Mouse (Mus musculus) liver, embryonic 15.5 days (tissue): ENCODE data around the gene Fam24a. TPM values are rescaled to one million over a fixed set of nuclear protein-coding genes. Genes with fewer than 3 reads are reported as not detected.

Source experiments
- ATAC-seq: fragments of 200-750 bp; cut with Nextera tagmentation; 2 replicates; pipeline ENCODE4 v1.8.0; 2017; ENCODE audit warnings: moderate number of reproducible peaks, mild to moderate bottlenecking, moderate library complexity; ENCODE audit not compliant: insufficient read depth
- H3K27ac ChIP-seq: fragments of 300-500 bp; sonication (generic); replicated peaks from 2 replicates; pipeline ENCODE4 v1.5.1; 2015; ENCODE audit warnings: mild to moderate bottlenecking, inconsistent platforms
- H3K27me3 ChIP-seq: fragments of 300-500 bp; sonication (generic); 2 replicates; pipeline ENCODE4 v1.6.1; 2015; ENCODE audit warnings: mild to moderate bottlenecking, inconsistent platforms
- H3K36me3 ChIP-seq: fragments of 300-500 bp; sonication (generic); replicated peaks from 2 replicates; pipeline ENCODE4 v1.6.1; 2015; ENCODE audit warnings: moderate library complexity, mild to moderate bottlenecking, inconsistent platforms
- H3K4me1 ChIP-seq: fragments of 300-500 bp; sonication (generic); replicated peaks from 2 replicates; pipeline ENCODE4 v1.6.1; 2015; ENCODE audit warnings: inconsistent platforms
- H3K4me2 ChIP-seq: fragments of 300-500 bp; sonication (generic); 2 replicates; pipeline ENCODE4 v1.6.1; 2015; ENCODE audit warnings: moderate library complexity, mild to moderate bottlenecking, inconsistent platforms
- H3K4me3 ChIP-seq: fragments of 300-500 bp; sonication (generic); replicated peaks from 2 replicates; pipeline ENCODE4 v1.5.1; 2015; ENCODE audit warnings: mild to moderate bottlenecking, inconsistent platforms
- H3K9ac ChIP-seq: fragments of 300-500 bp; sonication (generic); 2 replicates; pipeline ENCODE4 v1.6.1; 2015; ENCODE audit warnings: moderate library complexity, mild to moderate bottlenecking, inconsistent platforms
- H3K9me3 ChIP-seq: fragments of 300-500 bp; sonication (generic); replicated peaks from 2 replicates; pipeline ENCODE4 v1.6.1; 2016; ENCODE audit warnings: inconsistent platforms
- WGBS: fragments of 180-500 bp; shearing (Covaris S2); methylation state at CpG from one replicate; pipeline ENCODE4 v1.1.7; 2015; ENCODE audit warnings: mixed read lengths; ENCODE audit not compliant: insufficient replicate concordance; 5-methylcytosine and 5-hydroxymethylcytosine counted together
- polyA plus RNA-seq: library from polyadenylated mRNA; unstranded; fragments of >200 nt; fragmentation: Nextera tagmentation; extraction: Ambion mirVana; gene quantifications from 2 replicates; pipeline ENCODE4 v1.2.1, GENCODE M21; 2015

The Fam24a gene
- not detected in 2 replicates for polyA plus RNA-seq

DNA sequence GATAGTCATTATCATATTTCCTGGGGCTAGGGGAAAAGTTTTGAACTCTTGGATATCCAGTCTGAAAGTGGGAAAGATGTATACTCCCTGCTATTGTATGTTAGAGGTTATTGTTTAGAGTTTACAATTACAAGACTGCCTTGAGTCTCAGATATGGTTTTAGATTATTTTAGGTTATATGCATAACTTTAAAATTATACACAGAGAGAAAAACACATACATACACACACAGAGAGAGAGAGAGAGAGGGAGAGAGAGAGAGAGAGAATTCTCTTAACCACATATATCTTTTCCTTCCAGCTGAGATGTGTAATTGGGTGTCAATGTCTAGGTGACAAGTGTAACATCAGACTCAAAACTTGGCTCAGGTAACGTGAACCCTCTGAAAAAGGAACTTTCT lies at the start of gene Fam24a:
Fam24a (plus strand) TSS at position 301 of the 400 bp plus-strand sequence.
- Histone ChIP-seq H3K9me3 (no peaks in the 10 kb centered on the region), H3K4me1 (no peaks in the 10 kb centered on the region), H3K4me2 (no peak within 1 kb of the TSS), H3K9ac (no peak within 1 kb of the TSS), H3K36me3 (0 out of 2 replicates have a peak, but pooled peaks cover 4% of the 10 kb centered on the region), H3K27ac (no peak within 1 kb of the TSS), H3K27me3 (no peaks in the 10 kb centered on the region), H3K4me3 (no peak within 1 kb of the TSS)
- 40% methylated on average over 1 of the region's 1 CpGs for WGBS
- no peak for ATAC-seq

GRCm38 (mm10) chr7:131297151-131297550 lies 36.5 kb upstream of the Fam24a start:
- no peaks in the 10 kb centered on the region for H3K9me3 ChIP-seq
- WGBS = 62% methylated on average over 8 of the region's 8 CpGs

DNA sequence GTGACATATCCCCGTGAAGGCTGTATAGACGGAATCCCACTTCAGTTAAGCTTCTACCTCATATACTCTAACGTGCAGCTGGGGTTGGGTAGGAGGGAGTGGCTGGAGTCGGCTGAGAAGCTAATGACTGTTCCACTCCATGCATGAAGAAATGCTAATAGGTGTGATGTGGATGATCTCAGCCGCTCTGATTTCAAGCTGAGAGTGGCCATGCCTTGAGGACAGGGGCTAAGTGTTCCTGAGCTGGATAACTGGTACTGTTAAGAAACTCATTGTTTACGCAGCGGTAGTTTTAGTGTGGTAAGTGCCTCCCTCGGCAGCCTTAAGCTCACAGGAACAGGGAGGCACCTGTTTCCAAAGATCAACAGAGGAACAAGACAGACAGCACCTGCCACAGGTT lies 30.3 kb upstream of the Fam24a start:
- Histone ChIP-seq H3K36me3 (no peaks in the 10 kb centered on the region), H3K27ac (no peak overlapping the region), H3K4me3 (no peak overlapping the region), H3K9ac (no peak overlapping the region), H3K9me3 (no peaks in the 10 kb centered on the region), H3K4me1 (no peaks in the 10 kb centered on the region), H3K4me2 (no peak overlapping the region), H3K27me3 (no peaks in the 10 kb centered on the region)
- WGBS = 58% methylated on average over 8 of the region's 8 CpGs
- ATAC-seq = no peak

More at GRCm38 (mm10) chr7:131297151-131297550, 36.5 kb upstream of the Fam24a start:
- Histone ChIP-seq H3K27me3 (no peaks in the 10 kb centered on the region), H3K36me3 (no peaks in the 10 kb centered on the region), H3K4me2 (no peak overlapping the region), H3K9ac (no peak overlapping the region), H3K4me1 (no peaks in the 10 kb centered on the region), H3K27ac (no peak overlapping the region), H3K4me3 (no peak overlapping the region)
- ATAC-seq = no peak

DNA sequence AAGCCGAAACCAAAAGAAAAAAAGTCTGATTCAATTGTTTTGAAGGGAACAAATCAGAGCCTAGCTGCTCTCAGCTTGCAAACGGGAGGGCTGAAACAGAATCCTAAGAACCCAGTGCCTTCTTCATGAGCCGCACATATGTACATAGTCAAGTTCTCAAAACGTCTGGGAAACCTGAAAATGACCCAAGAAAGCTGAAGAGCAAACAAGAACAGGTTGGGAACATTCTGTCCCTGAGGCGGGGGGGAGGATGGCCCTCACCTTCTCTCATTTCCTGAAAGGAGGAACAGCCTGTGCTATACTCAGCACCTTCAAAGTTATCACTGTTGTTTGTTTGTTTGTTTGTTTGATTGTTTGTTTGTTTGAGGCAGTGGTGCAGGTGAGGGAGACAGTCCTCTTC lies 26.9 kb upstream of the Fam24a start:
- H3K4me3 ChIP-seq = no peak overlapping the region
- no peaks in the 10 kb centered on the region for H3K9me3 ChIP-seq
- WGBS = 51% methylated on average over 5 of the region's 5 CpGs
- H3K9ac ChIP-seq = no peak overlapping the region
- H3K27ac ChIP-seq = no peak overlapping the region
- no peak for ATAC-seq
- no peaks in the 10 kb centered on the region for H3K27me3 ChIP-seq
- no peaks in the 10 kb centered on the region for H3K4me1 ChIP-seq
- no peaks in the 10 kb centered on the region for H3K36me3 ChIP-seq
- H3K4me2 ChIP-seq = no peak overlapping the region

- H3K4me1 ChIP-seq = no peaks in the 10 kb centered on the region
- no peak overlapping the region for H3K4me2 ChIP-seq
- H3K9ac ChIP-seq = no peak overlapping the region
- H3K9me3 ChIP-seq = no peaks in the 10 kb centered on the region
- 61% methylated on average over 7 of the region's 7 CpGs for WGBS
- no peak overlapping the region for H3K27ac ChIP-seq
- no peaks in the 10 kb centered on the region for H3K36me3 ChIP-seq
- no peak for ATAC-seq
- no peaks in the 10 kb centered on the region for H3K27me3 ChIP-seq
- H3K4me3 ChIP-seq = no peak overlapping the region
Measured at GRCm38 (mm10) chr7:131314493-131314892, 19.2 kb upstream of the Fam24a start.

DNA sequence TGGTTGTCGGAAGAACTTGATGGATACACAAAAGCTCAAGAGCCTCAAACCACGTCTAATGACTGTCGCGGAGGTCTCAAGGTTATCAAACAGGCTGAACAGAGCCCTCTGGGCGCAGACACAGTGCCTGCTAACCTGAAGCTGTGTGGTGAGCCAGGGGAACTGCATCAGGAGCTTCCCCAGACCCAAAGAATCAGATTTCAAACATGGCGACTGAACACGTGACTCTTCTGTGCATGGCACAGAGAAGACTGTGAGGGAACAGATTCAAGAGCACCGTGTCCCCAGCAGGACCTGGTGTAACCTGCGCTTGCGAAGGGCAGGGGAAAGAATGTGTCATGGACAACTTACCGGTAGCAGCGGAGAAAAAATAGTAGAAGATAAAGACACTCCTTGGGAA lies 16.1 kb upstream of the Fam24a start:
- no peak for ATAC-seq
- Histone ChIP-seq H3K4me3 (no peak overlapping the region), H3K27me3 (no peaks in the 10 kb centered on the region), H3K27ac (no peak overlapping the region), H3K36me3 (no peaks in the 10 kb centered on the region), H3K4me2 (no peak overlapping the region), H3K4me1 (no peaks in the 10 kb centered on the region), H3K9me3 (no peaks in the 10 kb centered on the region), H3K9ac (no peak overlapping the region)
- WGBS = 58% methylated on average over 12 of the region's 12 CpGs

- 55% methylated on average over 6 of the region's 7 CpGs for WGBS
- H3K9me3 ChIP-seq = no peaks in the 10 kb centered on the region
- no peak for ATAC-seq
Measured at GRCm38 (mm10) chr7:131318340-131318739, 15.3 kb upstream of the Fam24a start.

GRCm38 (mm10) chr7:131322192-131322591 lies 11.5 kb upstream of the Fam24a start, which contains the start of gene Cuzd1:
TSS of gene Cuzd1 (minus strand) at chr7:131322292.
- WGBS = 69% methylated on average over 2 of the region's 2 CpGs

More at GRCm38 (mm10) chr7:131318340-131318739, 15.3 kb upstream of the Fam24a start:
- no peaks in the 10 kb centered on the region for H3K36me3 ChIP-seq
- H3K9ac ChIP-seq = no peak overlapping the region
- H3K4me2 ChIP-seq = no peak overlapping the region
- no peaks in the 10 kb centered on the region for H3K27me3 ChIP-seq
- H3K27ac ChIP-seq = no peak overlapping the region
- H3K4me1 ChIP-seq = no peaks in the 10 kb centered on the region
- H3K4me3 ChIP-seq = no peak overlapping the region

GRCm38 (mm10) chr7:131327054-131327453 lies 6.6 kb upstream of the Fam24a start:
- Histone ChIP-seq H3K27me3 (no peaks in the 10 kb centered on the region), H3K27ac (no peak overlapping the region), H3K9me3 (no peaks in the 10 kb centered on the region), H3K9ac (no peak overlapping the region), H3K4me3 (no peak overlapping the region), H3K4me2 (no peak overlapping the region), H3K36me3 (no peaks in the 10 kb centered on the region), H3K4me1 (no peaks in the 10 kb centered on the region)
- WGBS = 66% methylated on average over 5 of the region's 5 CpGs
- ATAC-seq = no peak

More at GRCm38 (mm10) chr7:131322192-131322591, 11.5 kb upstream of the Fam24a start, which contains the start of gene Cuzd1:
- Histone ChIP-seq H3K4me2 (no peak within 1 kb of the TSS), H3K36me3 (no peaks in the 10 kb centered on the region), H3K9me3 (no peaks in the 10 kb centered on the region), H3K27me3 (no peaks in the 10 kb centered on the region), H3K4me3 (no peak within 1 kb of the TSS), H3K9ac (no peak within 1 kb of the TSS), H3K4me1 (no peaks in the 10 kb centered on the region), H3K27ac (no peak within 1 kb of the TSS)
- ATAC-seq = no peak

DNA sequence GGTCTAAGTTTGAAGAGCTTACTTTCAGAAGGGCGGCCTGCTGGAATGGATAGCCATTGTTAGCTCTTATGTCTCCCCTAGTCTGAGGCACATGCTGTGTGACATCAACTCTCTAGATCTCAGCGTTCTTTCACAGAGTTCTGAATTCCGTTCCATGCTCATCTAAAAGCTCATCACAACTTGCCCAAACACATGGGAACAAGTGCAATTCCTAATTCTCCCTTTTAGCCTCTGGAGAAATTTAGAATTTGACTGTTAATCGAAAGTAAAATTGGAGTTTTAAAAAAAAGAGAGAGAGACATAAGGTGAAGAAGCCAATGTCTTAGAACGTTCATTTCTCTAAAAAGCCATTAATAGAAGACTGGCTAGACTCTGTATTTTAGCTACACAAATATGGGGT lies 4.2 kb upstream of the Fam24a start, which contains the start of gene Fam24b:
Fam24b (minus strand) TSS at position 101 of the 400 bp plus-strand sequence.
- 65% methylated on average over 5 of the region's 5 CpGs for WGBS
- H3K4me2 ChIP-seq = no peak within 1 kb of the TSS
- H3K27me3 ChIP-seq = no peaks in the 10 kb centered on the region
- no peak for ATAC-seq
- no peak within 1 kb of the TSS for H3K27ac ChIP-seq
- H3K4me3 ChIP-seq = no peak within 1 kb of the TSS
- H3K9ac ChIP-seq = no peak within 1 kb of the TSS
- no peaks in the 10 kb centered on the region for H3K4me1 ChIP-seq
- H3K36me3 ChIP-seq = no peaks in the 10 kb centered on the region
- no peaks in the 10 kb centered on the region for H3K9me3 ChIP-seq

DNA sequence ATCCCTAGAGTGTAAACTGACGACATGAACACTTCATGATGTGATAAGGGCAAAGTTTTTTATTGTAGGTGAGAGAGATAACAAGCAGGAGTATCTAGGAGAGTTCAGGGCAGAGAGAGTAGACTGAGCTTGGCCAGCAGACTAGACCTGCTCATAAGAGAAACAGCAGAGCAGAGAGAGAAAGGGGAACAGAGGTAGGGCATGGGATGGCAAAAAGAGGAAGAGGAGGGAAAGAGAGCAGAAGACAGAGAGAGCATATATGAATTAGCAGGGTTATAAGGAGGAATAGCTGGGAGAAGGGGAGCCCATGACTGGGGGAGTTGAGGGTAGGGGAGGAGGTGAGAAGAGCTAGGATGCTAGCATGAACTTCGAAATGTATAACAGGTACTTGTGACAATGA lies 2.0 kb upstream of the Fam24a start:
- Histone ChIP-seq H3K9me3 (no peaks in the 10 kb centered on the region), H3K36me3 (no peaks in the 10 kb centered on the region), H3K4me1 (no peaks in the 10 kb centered on the region), H3K27me3 (no peaks in the 10 kb centered on the region), H3K9ac (no peak overlapping the region), H3K4me2 (no peak overlapping the region), H3K27ac (no peak overlapping the region), H3K4me3 (no peak overlapping the region)
- ATAC-seq = no peak
- 42% methylated on average over 2 of the region's 2 CpGs for WGBS

DNA sequence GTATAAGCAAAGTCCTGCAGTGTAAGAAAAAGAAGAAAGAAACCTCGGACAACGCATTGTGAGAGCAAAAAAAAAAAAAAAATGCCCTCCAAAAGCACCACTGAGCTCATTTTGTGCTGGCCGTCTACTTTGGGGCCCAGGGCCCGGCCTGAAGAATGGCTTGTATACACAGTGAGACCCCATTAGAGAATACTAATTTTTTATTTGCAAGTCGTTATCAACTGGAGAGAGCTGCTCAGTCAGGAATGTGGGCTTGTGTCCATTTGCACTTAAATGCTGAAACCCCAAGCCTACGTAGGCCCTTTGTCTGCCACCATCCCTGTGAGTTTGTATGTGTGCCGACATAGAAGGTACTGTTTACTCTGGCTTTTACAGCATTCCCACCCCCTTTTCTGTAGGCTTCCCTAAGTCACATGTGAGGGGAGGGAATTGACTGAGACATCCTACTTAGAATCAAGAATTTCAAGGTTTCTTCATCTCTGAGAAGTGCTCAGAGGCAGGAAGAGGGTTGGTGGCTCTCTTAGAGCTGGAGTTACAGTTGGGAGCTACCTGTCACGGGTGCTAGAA lies 3.9 kb downstream of the Fam24a start:
- H3K9me3 ChIP-seq = no peaks in the 10 kb centered on the region
- H3K4me3 ChIP-seq = no peak overlapping the region
- H3K27me3 ChIP-seq = no peaks in the 10 kb centered on the region
- no peak overlapping the region for H3K27ac ChIP-seq
- H3K4me1 ChIP-seq = no peaks in the 10 kb centered on the region
- no peak overlapping the region for H3K4me2 ChIP-seq
- no peak overlapping the region for H3K9ac ChIP-seq
- ATAC-seq = no peak
- H3K36me3 ChIP-seq = peaks cover 28% of the 10 kb centered on the region
- 65% methylated on average over 8 of the region's 8 CpGs for WGBS
